Mouse (Mus musculus) C2C12 (cell line): ENCODE results near the gene Gucy2g. TPM values are rescaled to one million over a fixed set of nuclear protein-coding genes. Genes with fewer than 3 reads are reported as not detected.

ENCODE experiments used
- H3K27me3 ChIP-seq: one replicate; pipeline ENCODE4 v1.6.1; 2011; ENCODE audit not compliant: control insufficient read depth, insufficient read depth, insufficient read length
- H3K36me3 ChIP-seq: one replicate; pipeline ENCODE4 v1.6.1; 2011; ENCODE audit not compliant: control insufficient read depth, insufficient read depth
- H3K4me3 ChIP-seq: one replicate; pipeline ENCODE4 v1.5.1; 2011; ENCODE audit warnings: mild to moderate bottlenecking, control low read depth; ENCODE audit not compliant: poor library complexity, insufficient read depth, severe bottlenecking
- H3K79me2 ChIP-seq: one replicate; pipeline ENCODE4 v1.6.1; 2011; ENCODE audit not compliant: control insufficient read depth, insufficient read depth
- H3K79me3 ChIP-seq: one replicate; pipeline ENCODE4 v1.6.1; 2011; ENCODE audit warnings: low read depth, control low read depth
- H3ac ChIP-seq: one replicate; pipeline ENCODE3; 2011; ENCODE audit warnings: low read depth; ENCODE audit not compliant: control insufficient read depth, insufficient read length
- CEBPB ChIP-seq: IDR thresholded peaks from one replicate; pipeline ENCODE4 v1.6.1; 2011; ENCODE audit warnings: low read depth, mild to moderate bottlenecking, control low read depth, moderate library complexity
- CTCF ChIP-seq: IDR thresholded peaks from one replicate; pipeline ENCODE4 v1.5.1; 2011; ENCODE audit not compliant: control insufficient read depth, insufficient read depth, insufficient read length
- FOSL1 ChIP-seq: IDR thresholded peaks from one replicate; pipeline ENCODE4 v1.8.0; 2011; ENCODE audit warnings: mild to moderate bottlenecking, low read length; ENCODE audit not compliant: poor library complexity, insufficient read depth, severe bottlenecking
- MAX ChIP-seq: IDR thresholded peaks from one replicate; pipeline ENCODE4 v1.6.1; 2011; ENCODE audit warnings: mild to moderate bottlenecking, control low read depth
- MYOD1 ChIP-seq: IDR thresholded peaks from one replicate; pipeline ENCODE4 v1.6.1; 2011; ENCODE audit warnings: low read depth; ENCODE audit not compliant: control insufficient read depth, insufficient read length
- MYOG ChIP-seq: IDR thresholded peaks from one replicate; pipeline ENCODE4 v1.6.1; 2011; ENCODE audit not compliant: control insufficient read depth, insufficient read length; ENCODE audit errors: extremely low read depth
- USF1 ChIP-seq: IDR thresholded peaks from one replicate; pipeline ENCODE4 v1.6.1; 2011; ENCODE audit warnings: low read depth, mild to moderate bottlenecking, control low read depth, moderate library complexity
- polyA plus RNA-seq: library from polyadenylated mRNA; unstranded; fragments of >200 nt; fragmentation: generic; extraction: Trizol; gene quantifications from one replicate; pipeline ENCODE4 v1.2.1, GENCODE M21; 2012; ENCODE audit warnings: missing spikeins

Gucy2g gene
- polyA plus RNA-seq, 1 experiment, result 0.02 TPM

- H3K79me2 ChIP-seq, result no peaks in the 10 kb centered on the region
- no peak for TF ChIP-seq CEBPB
- TF ChIP-seq MAX, result no peak
- no peak for TF ChIP-seq CTCF
- TF ChIP-seq USF1, result no peak
- TF ChIP-seq MYOG, result no peak
- TF ChIP-seq MYOD1, result no peak
- no peak for TF ChIP-seq FOSL1
- no peak overlapping the region for H3ac ChIP-seq
- H3K27me3 ChIP-seq, result peaks cover 39% of the 10 kb centered on the region
- no peaks in the 10 kb centered on the region for H3K36me3 ChIP-seq
- H3K79me3 ChIP-seq, result no peaks in the 10 kb centered on the region
- H3K4me3 ChIP-seq, result no peak overlapping the region
Measured at GRCm38 (mm10) chr19:55207205-55207604, 33.8 kb downstream of the Gucy2g start.

GRCm38 (mm10) chr19:55206482-55207138, 34.4 kb downstream of the Gucy2g start:
- no peak for TF ChIP-seq MYOD1
- no peak for TF ChIP-seq FOSL1
- no peak for TF ChIP-seq MAX
- peak; percentile 40 for TF ChIP-seq CTCF
- no peak overlapping the region for H3K4me3 ChIP-seq
- H3K79me3 ChIP-seq, result no peaks in the 10 kb centered on the region
- H3ac ChIP-seq, result no peak overlapping the region
- H3K36me3 ChIP-seq, result no peaks in the 10 kb centered on the region
- peaks cover 41% of the 10 kb centered on the region for H3K27me3 ChIP-seq
- H3K79me2 ChIP-seq, result no peaks in the 10 kb centered on the region

GRCm38 (mm10) chr19:55198303-55198702, 42.7 kb downstream of the Gucy2g start:
- Histone ChIP-seq H3K79me2 (no peaks in the 10 kb centered on the region), H3K27me3 (peaks cover 24% of the 10 kb centered on the region), H3K36me3 (no peaks in the 10 kb centered on the region), H3K79me3 (no peaks in the 10 kb centered on the region), H3K4me3 (no peak overlapping the region), H3ac (no peak overlapping the region)
- TF ChIP-seq MYOD1, result no peak
- peak; percentile 46 for TF ChIP-seq CTCF

GRCm38 (mm10) chr19:55195574-55195973, 45.5 kb downstream of the Gucy2g start:
- Histone ChIP-seq H3K27me3 (peaks cover 18% of the 10 kb centered on the region), H3K4me3 (no peak overlapping the region), H3ac (no peak overlapping the region), H3K36me3 (no peaks in the 10 kb centered on the region), H3K79me2 (no peaks in the 10 kb centered on the region), H3K79me3 (no peaks in the 10 kb centered on the region)
- no peak for TF ChIP-seq MYOG
- TF ChIP-seq FOSL1, result no peak
- TF ChIP-seq MYOD1, result no peak
- no peak for TF ChIP-seq USF1
- TF ChIP-seq MAX, result no peak

GRCm38 (mm10) chr19:55194520-55195170, 46.4 kb downstream of the Gucy2g start:
- Histone ChIP-seq H3K79me2 (no peaks in the 10 kb centered on the region), H3K36me3 (no peaks in the 10 kb centered on the region), H3K4me3 (no peak overlapping the region), H3K27me3 (peaks cover 18% of the 10 kb centered on the region), H3K79me3 (no peaks in the 10 kb centered on the region), H3ac (no peak overlapping the region)
- TF ChIP-seq MYOG (no peak), CTCF (no peak), FOSL1 (no peak), MAX (no peak), MYOD1 (no peak), USF1 (no peak), CEBPB (no peak)
